ENCODE assay signal across 11 mouse cellular contexts in the genomic region with DNA sequence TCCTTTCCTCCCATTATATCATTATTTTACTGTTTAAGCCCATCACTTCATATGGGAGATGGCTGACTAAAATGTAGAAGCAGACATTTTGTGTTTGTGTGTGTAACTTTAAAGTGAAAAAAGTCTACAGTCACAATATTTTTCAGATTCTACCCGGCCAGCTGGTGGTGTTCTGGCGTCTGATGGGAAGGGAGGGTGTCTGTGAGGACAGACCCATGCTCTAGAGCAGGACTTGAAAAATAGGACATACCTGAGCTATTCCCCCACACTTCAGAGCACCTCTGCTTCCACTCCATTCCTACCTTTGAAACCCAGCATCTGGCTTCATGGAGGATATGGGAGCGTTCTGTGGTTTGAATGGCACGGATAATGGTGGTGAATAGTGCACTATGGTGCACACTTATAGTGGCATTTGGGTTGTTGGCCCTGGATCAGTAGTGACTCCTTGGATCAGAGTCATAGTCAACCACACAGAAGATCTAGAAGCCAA.
DNase-seq lines count a peak whose midpoint lies in the region; ATAC-seq lines count a peak whose summit lies in the region.
"Had no signal": no experiment of that assay in that cellular context is flagged by ENCODE, and none has a peak within 500 bp of the region (broad histone marks: within the 10 kb centered on the region; RNA-seq: fewer than 3 reads in every experiment).

No protein-coding gene starts in this region.

- ATAC-seq in heart, embryonic 15.5 days (replicated peaks; ENCODE audit: insufficient number of reproducible peaks, insufficient read depth, low FRiP score, low read depth) = no peak
- ATAC-seq in neural tube, embryonic 12.5 days (ENCODE audit: low FRiP score, low read depth) = no peak

- H3K4me2 ChIP-seq in heart, embryonic 15.5 days = peak overlapping the region; percentile 47; the same call in 1 of the 2 replicates
- H3K4me2 ChIP-seq in neural tube, embryonic 12.5 days (replicated peaks) = peak overlapping the region; percentile 27

- H3K27ac ChIP-seq in heart, embryonic 15.5 days = peak overlapping the region; percentile 66
- H3K27ac ChIP-seq in neural tube, embryonic 12.5 days = no peak overlapping the region; the same call in 1 of the 2 replicates
- peak overlapping the region; percentile 67 for H3K27ac ChIP-seq in limb, embryonic 10.5 days

- no peak overlapping the region for H3K9ac ChIP-seq in heart, embryonic 15.5 days
- H3K9ac ChIP-seq in neural tube, embryonic 12.5 days = no peak overlapping the region

- H3K4me3 ChIP-seq in heart, embryonic 15.5 days = no peak overlapping the region
- H3K4me3 ChIP-seq in neural tube, embryonic 12.5 days = no peak overlapping the region
- no peak overlapping the region for H3K4me3 ChIP-seq in limb, embryonic 10.5 days

- no peak for DNase-seq in heart, adult 9 months (ENCODE audit: low spot score in 2 of 2)
- no peak for DNase-seq in neural tube, embryonic 10.5 days (ENCODE audit: extremely low spot score, low spot score)
- DNase-seq in limb, embryonic 10.5 days (ENCODE audit: low spot score) = no peak
- DNase-seq in MN1 (ENCODE audit: low spot score) = no peak
- DNase-seq in gastrocnemius, postnatal 10 days = no peak
- DNase-seq in cerebellum, adult 8-10 months = no peak
- DNase-seq: cerebellum, adult 9-11 months; layer of hippocampus, adult 9-11 months; spleen, adult 18-20 months had no signal

- no peaks in the 10 kb centered on the region for H3K36me3 ChIP-seq in heart, embryonic 15.5 days
- no peaks in the 10 kb centered on the region for H3K36me3 ChIP-seq in neural tube, embryonic 12.5 days
- no peaks in the 10 kb centered on the region for H3K36me3 ChIP-seq in limb, embryonic 10.5 days

- no peaks in the 10 kb centered on the region for H3K9me3 ChIP-seq in heart, embryonic 15.5 days (replicated peaks)
- no peaks in the 10 kb centered on the region for H3K9me3 ChIP-seq in neural tube, embryonic 12.5 days
- H3K9me3 ChIP-seq in limb, embryonic 10.5 days (replicated peaks) = no peaks in the 10 kb centered on the region

- WGBS in heart, embryonic 15.5 days = 69% methylated on average over 4 of the region's 4 CpGs
- 78% methylated on average over 4 of the region's 4 CpGs for WGBS in neural tube, embryonic 12.5 days
- 88% methylated on average over 4 of the region's 4 CpGs for WGBS in limb, embryonic 10.5 days

- H3K27me3 ChIP-seq in heart, embryonic 15.5 days = no peaks in the 10 kb centered on the region
- H3K27me3 ChIP-seq in neural tube, embryonic 12.5 days (replicated peaks) = no peaks in the 10 kb centered on the region
- no peaks in the 10 kb centered on the region for H3K27me3 ChIP-seq in limb, embryonic 10.5 days (ENCODE audit: low read depth, poor library complexity, severe bottlenecking)

- peaks cover 16% of the 10 kb centered on the region for H3K4me1 ChIP-seq in heart, embryonic 15.5 days (replicated peaks)
- no peaks in the 10 kb centered on the region for H3K4me1 ChIP-seq in neural tube, embryonic 12.5 days
- H3K4me1 ChIP-seq in limb, embryonic 10.5 days = peaks cover 24% of the 10 kb centered on the region
